In the genomic region with DNA sequence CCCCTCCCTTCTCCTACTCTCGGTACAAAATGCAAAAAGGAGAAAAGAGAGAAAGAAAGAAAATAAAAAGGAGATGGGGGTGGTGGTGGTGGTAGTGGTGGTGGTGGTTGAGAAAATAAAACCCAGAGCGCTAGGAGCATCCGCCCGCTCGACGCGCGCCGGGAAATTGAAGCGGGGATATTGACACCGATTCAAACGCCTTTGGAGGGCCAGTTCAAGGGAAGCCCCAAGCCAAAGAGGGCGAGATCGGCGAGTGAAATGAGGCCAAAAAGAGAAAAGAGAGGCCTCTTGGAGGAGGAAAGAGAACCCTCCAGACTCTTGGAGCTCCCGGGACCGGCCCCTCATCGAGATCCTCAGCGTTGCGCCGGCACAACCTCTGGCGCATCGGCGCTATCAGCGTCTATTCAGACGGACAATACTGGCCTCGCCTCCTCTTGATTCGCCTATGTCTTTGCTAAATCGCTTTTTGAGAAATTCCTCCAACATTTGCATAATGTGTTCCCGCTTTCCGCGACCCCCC, we compare ENCODE assay signal across 8 mouse cellular contexts. TPM values are rescaled to one million over a fixed set of nuclear protein-coding genes. Genes with fewer than 3 reads are reported as not detected.
A peak's percentile ranks its signal among the peaks of the same experiment; 100 is the strongest.
DNase-seq lines count a peak whose midpoint lies in the region; ATAC-seq and TF ChIP-seq lines count a peak whose summit lies in the region.

No protein-coding gene starts in this region.

- TF ChIP-seq POLR2A in cortical plate, adult 2 months (IDR thresholded peaks at IDR 0.05; ENCODE audit: extremely low read depth, insufficient read depth, low read length), result no peak

- no peaks in the 10 kb centered on the region for H3K36me3 ChIP-seq in heart, embryonic 12.5 days
- no peaks in the 10 kb centered on the region for H3K36me3 ChIP-seq in hindbrain, embryonic 13.5 days
- H3K36me3 ChIP-seq in midbrain, embryonic 13.5 days, result no peaks in the 10 kb centered on the region

- DNase-seq in heart, postnatal 25 days (ENCODE audit: low spot score), result no peak
- DNase-seq in cerebellum, adult 9-10 months, result no peak
- DNase-seq in layer of hippocampus, adult 9-10 months (ENCODE audit: low spot score), result no peak

- H3K9ac ChIP-seq in heart, embryonic 12.5 days, result no peak overlapping the region
- H3K9ac ChIP-seq in hindbrain, embryonic 13.5 days, result peak overlapping the region; percentile 46
- H3K9ac ChIP-seq in midbrain, embryonic 13.5 days (replicated peaks), result no peak overlapping the region

- no peak for ATAC-seq in heart, embryonic 12.5 days (ENCODE audit: insufficient number of reproducible peaks, low FRiP score)
- no peak for ATAC-seq in hindbrain, embryonic 13.5 days (ENCODE audit: low FRiP score)
- ATAC-seq in midbrain, embryonic 13.5 days, result no peak
- no peak for ATAC-seq in granulocyte monocyte progenitor cell, adult 5-6 weeks (replicated peaks; ENCODE audit: poor library complexity, severe bottlenecking)

- intact Hi-C loops in heart, postnatal 25 days (cut with DNase I), result loop anchor here (5.0 to 10.0 kb wide), 2 partner anchors 108 to 170 kb away; no protein-coding TSS in a partner anchor

- no peak overlapping the region for H3K27ac ChIP-seq in heart, embryonic 12.5 days (ENCODE audit: poor library complexity, severe bottlenecking)
- H3K27ac ChIP-seq in cortical plate, adult 2 months (ENCODE audit: insufficient read depth, low read length), result no peak overlapping the region
- H3K27ac ChIP-seq in hindbrain, embryonic 13.5 days, result no peak overlapping the region
- H3K27ac ChIP-seq in midbrain, embryonic 13.5 days, result no peak overlapping the region

- no peak for TF ChIP-seq CTCF in cortical plate, adult 2 months (IDR thresholded peaks at IDR 0.05; ENCODE audit: extremely low read depth, insufficient read depth, low read length)

- under 1% methylated on average over 32 of the region's 32 CpGs for WGBS in heart, embryonic 12.5 days
- 0% methylated on average over 32 of the region's 32 CpGs for WGBS in hindbrain, embryonic 13.5 days
- WGBS in midbrain, embryonic 13.5 days, result under 1% methylated on average over 32 of the region's 32 CpGs

- H3K4me2 ChIP-seq in heart, embryonic 12.5 days, result peak overlapping the region; percentile 95
- H3K4me2 ChIP-seq in hindbrain, embryonic 13.5 days, result peak overlapping the region; percentile 56
- peak overlapping the region; percentile 68 for H3K4me2 ChIP-seq in midbrain, embryonic 13.5 days (replicated peaks)

- H3K27me3 ChIP-seq in heart, embryonic 12.5 days (replicated peaks), result peaks cover 99% of the 10 kb centered on the region
- H3K27me3 ChIP-seq in hindbrain, embryonic 13.5 days, result peaks cover 99% of the 10 kb centered on the region
- peaks cover 99% of the 10 kb centered on the region for H3K27me3 ChIP-seq in midbrain, embryonic 13.5 days

- H3K4me1 ChIP-seq in heart, embryonic 12.5 days (replicated peaks), result peaks cover 36% of the 10 kb centered on the region
- no peaks in the 10 kb centered on the region for H3K4me1 ChIP-seq in cortical plate, adult 2 months (ENCODE audit: control insufficient read depth, insufficient read depth, low read length)
- H3K4me1 ChIP-seq in hindbrain, embryonic 13.5 days (replicated peaks), result peaks cover 34% of the 10 kb centered on the region
- peaks cover 34% of the 10 kb centered on the region for H3K4me1 ChIP-seq in midbrain, embryonic 13.5 days (replicated peaks)

- peak overlapping the region; percentile 59 for H3K4me3 ChIP-seq in heart, embryonic 12.5 days
- peak overlapping the region; percentile 6; the same call in 1 of the 2 replicates for H3K4me3 ChIP-seq in cortical plate, adult 2 months (ENCODE audit: insufficient read depth, low read length)
- H3K4me3 ChIP-seq in hindbrain, embryonic 13.5 days, result peak overlapping the region; percentile 34
- H3K4me3 ChIP-seq in midbrain, embryonic 13.5 days (replicated peaks), result peak overlapping the region; percentile 40

- no peaks in the 10 kb centered on the region for H3K9me3 ChIP-seq in heart, embryonic 12.5 days (replicated peaks)
- no peaks in the 10 kb centered on the region for H3K9me3 ChIP-seq in hindbrain, embryonic 13.5 days
- no peaks in the 10 kb centered on the region for H3K9me3 ChIP-seq in midbrain, embryonic 13.5 days

RNA-seq across cellular contexts. Expression of a gene that starts 0.7 kb away (rescaled TPM):
- 0.46 and 0.55 TPM in 2 replicates for polyA plus RNA-seq in heart, embryonic 12.5 days (2016; fragmentation: Nextera tagmentation; extraction: Ambion mirVana)
- total RNA-seq in heart, postnatal 25 days (2021), result 1 to 10 TPM; 5.1 to 5.6 TPM
- polyA plus RNA-seq in cortical plate, adult 2 months (2012; rRNA removed), result 8.2 and 8.5 TPM in 2 replicates
- polyA plus RNA-seq in hindbrain, embryonic 13.5 days (2015; fragmentation: Nextera tagmentation; extraction: Ambion mirVana), result 0.73 and 0.78 TPM in 2 replicates
- 3.0 and 3.6 TPM in 2 replicates for polyA plus RNA-seq in midbrain, embryonic 13.5 days (2015; fragmentation: Nextera tagmentation; extraction: Ambion mirVana)
- not detected in 2 replicates for total RNA-seq in granulocyte monocyte progenitor cell, adult 5-6 weeks (2014; fragmentation: Nextera tagmentation)
- total RNA-seq in granulocyte monocyte progenitor cell, adult 5-6 weeks (2017), result not detected in 2 replicates

RNA-seq across cellular contexts. Expression of a gene that starts 31.7 kb away (rescaled TPM):
- polyA plus RNA-seq in heart, embryonic 12.5 days (2016; fragmentation: Nextera tagmentation; extraction: Ambion mirVana), result 26.3 and 34.2 TPM in 2 replicates
- total RNA-seq in heart, postnatal 25 days (2021), result 10 to 100 TPM; 41.9 to 43.3 TPM
- polyA plus RNA-seq in cortical plate, adult 2 months (2012; rRNA removed), result 21.1 and 23.8 TPM in 2 replicates
- polyA plus RNA-seq in hindbrain, embryonic 13.5 days (2015; fragmentation: Nextera tagmentation; extraction: Ambion mirVana), result 23.8 and 27.2 TPM in 2 replicates
- 23.0 and 24.5 TPM in 2 replicates for polyA plus RNA-seq in midbrain, embryonic 13.5 days (2015; fragmentation: Nextera tagmentation; extraction: Ambion mirVana)
- total RNA-seq in granulocyte monocyte progenitor cell, adult 5-6 weeks (2014; fragmentation: Nextera tagmentation), result 16.9 and 21.4 TPM in 2 replicates
- total RNA-seq in granulocyte monocyte progenitor cell, adult 5-6 weeks (2017), result 20.4 and 21.7 TPM in 2 replicates

RNA-seq across cellular contexts. Expression of a gene that starts 32.1 kb away (rescaled TPM):
- 52.4 and 56.1 TPM in 2 replicates for polyA plus RNA-seq in heart, embryonic 12.5 days (2016; fragmentation: Nextera tagmentation; extraction: Ambion mirVana)
- 10 to 100 TPM; 34.5 to 38.1 TPM for total RNA-seq in heart, postnatal 25 days (2021)
- polyA plus RNA-seq in cortical plate, adult 2 months (2012; rRNA removed), result 50.0 and 50.4 TPM in 2 replicates
- 142 and 148 TPM in 2 replicates for polyA plus RNA-seq in hindbrain, embryonic 13.5 days (2015; fragmentation: Nextera tagmentation; extraction: Ambion mirVana)
- polyA plus RNA-seq in midbrain, embryonic 13.5 days (2015; fragmentation: Nextera tagmentation; extraction: Ambion mirVana), result 159 and 168 TPM in 2 replicates
- 19.4 and 23.1 TPM in 2 replicates for total RNA-seq in granulocyte monocyte progenitor cell, adult 5-6 weeks (2014; fragmentation: Nextera tagmentation)
- total RNA-seq in granulocyte monocyte progenitor cell, adult 5-6 weeks (2017), result 18.6 and 20.1 TPM in 2 replicates

RNA-seq across cellular contexts. Expression of a gene that starts 55.2 kb away (rescaled TPM):
- not detected in 2 replicates for polyA plus RNA-seq in heart, embryonic 12.5 days (2016; fragmentation: Nextera tagmentation; extraction: Ambion mirVana)
- not detected for total RNA-seq in heart, postnatal 25 days (2021)
- polyA plus RNA-seq in cortical plate, adult 2 months (2012; rRNA removed), result 1.8 and 2.2 TPM in 2 replicates
- polyA plus RNA-seq in hindbrain, embryonic 13.5 days (2015; fragmentation: Nextera tagmentation; extraction: Ambion mirVana), result 1.9 and 5.7 TPM in 2 replicates
- 1.1 and 1.2 TPM in 2 replicates for polyA plus RNA-seq in midbrain, embryonic 13.5 days (2015; fragmentation: Nextera tagmentation; extraction: Ambion mirVana)
- total RNA-seq in granulocyte monocyte progenitor cell, adult 5-6 weeks (2014; fragmentation: Nextera tagmentation), result not detected in 2 replicates
- 1.5 TPM in 1 of 2 replicates, not detected in the other for total RNA-seq in granulocyte monocyte progenitor cell, adult 5-6 weeks (2017)

RNA-seq across cellular contexts. Expression of a gene that starts 55.3 kb away (rescaled TPM):
- 287 and 300 TPM in 2 replicates for polyA plus RNA-seq in heart, embryonic 12.5 days (2016; fragmentation: Nextera tagmentation; extraction: Ambion mirVana)
- 100 to 1,000 TPM; 676 to 685 TPM for total RNA-seq in heart, postnatal 25 days (2021)
- 218 and 219 TPM in 2 replicates for polyA plus RNA-seq in cortical plate, adult 2 months (2012; rRNA removed)
- polyA plus RNA-seq in hindbrain, embryonic 13.5 days (2015; fragmentation: Nextera tagmentation; extraction: Ambion mirVana), result 261 and 262 TPM in 2 replicates
- polyA plus RNA-seq in midbrain, embryonic 13.5 days (2015; fragmentation: Nextera tagmentation; extraction: Ambion mirVana), result 238 and 239 TPM in 2 replicates
- total RNA-seq in granulocyte monocyte progenitor cell, adult 5-6 weeks (2014; fragmentation: Nextera tagmentation), result 105 and 132 TPM in 2 replicates
- 38.0 and 58.6 TPM in 2 replicates for total RNA-seq in granulocyte monocyte progenitor cell, adult 5-6 weeks (2017)

Comparison
In these comparisons a context has a peak if more than half of its experiments do, and no peak if none do; other contexts are left out.
1. H3K4me3 ChIP-seq: peak in every context shown above with its lines; median percentile 59 in heart, embryonic 12.5 days; 40 in midbrain, embryonic 13.5 days; 34 in hindbrain, embryonic 13.5 days; 6 in cortical plate, adult 2 months.